Mouse (Mus musculus) CD4-positive, CD25-positive, alpha-beta regulatory T cell, adult 4 months (primary cell): ENCODE measurements around the gene Col24a1. TPM values are rescaled to one million over a fixed set of nuclear protein-coding genes. Genes with fewer than 3 reads are reported as not detected.
"Not testable (repeated sequence)": the region's sequence is repeated elsewhere in the genome, so short reads cannot be mapped to it uniquely, and the experiment has no call there.

ENCODE experiments used
- ATAC-seq: one replicate; pipeline ENCODE4 v1.8.0; 2017
- polyA plus RNA-seq, 2 experiments: library from polyadenylated mRNA; unstranded; fragments of 100-300 nt; shearing (Covaris generic); gene quantifications; one replicate each; pipeline ENCODE4 v1.2.1; 2017

The Col24a1 gene
- polyA plus RNA-seq, 2 experiments from 2014 or later = not detected

DNA sequence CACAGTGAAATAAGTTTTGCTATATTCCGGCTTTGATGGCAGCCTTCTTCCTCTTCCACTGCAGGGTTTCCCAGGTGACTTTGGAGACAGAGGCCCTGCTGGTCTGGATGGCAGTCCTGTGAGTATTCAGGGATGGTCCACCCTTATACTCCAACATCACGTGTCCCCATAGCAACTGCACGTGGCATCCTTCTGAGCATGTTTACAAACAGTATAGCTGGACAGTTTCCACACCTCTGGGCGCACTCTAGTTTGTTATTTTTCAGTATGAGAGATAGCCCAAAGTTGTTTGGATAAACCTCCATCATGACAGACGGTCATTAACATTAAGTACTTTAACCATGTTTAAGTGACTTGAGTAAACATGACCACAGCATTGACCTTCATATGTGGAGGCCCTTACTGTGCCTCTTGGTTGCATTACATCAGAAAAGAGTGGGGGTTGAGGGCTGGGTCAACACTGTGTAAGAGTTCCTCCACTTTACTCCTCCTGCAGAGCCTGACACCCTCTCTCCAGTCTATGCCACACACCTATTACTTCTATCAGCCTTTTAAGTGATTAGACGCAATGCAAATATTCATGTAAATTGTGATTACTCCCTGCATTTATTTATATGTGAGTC lies 64.7 kb downstream of the Col24a1 start:
- ATAC-seq = no peak

GRCm38 (mm10) chr3:145365227-145365626 lies 73.0 kb downstream of the Col24a1 start:
- no peak for ATAC-seq

DNA sequence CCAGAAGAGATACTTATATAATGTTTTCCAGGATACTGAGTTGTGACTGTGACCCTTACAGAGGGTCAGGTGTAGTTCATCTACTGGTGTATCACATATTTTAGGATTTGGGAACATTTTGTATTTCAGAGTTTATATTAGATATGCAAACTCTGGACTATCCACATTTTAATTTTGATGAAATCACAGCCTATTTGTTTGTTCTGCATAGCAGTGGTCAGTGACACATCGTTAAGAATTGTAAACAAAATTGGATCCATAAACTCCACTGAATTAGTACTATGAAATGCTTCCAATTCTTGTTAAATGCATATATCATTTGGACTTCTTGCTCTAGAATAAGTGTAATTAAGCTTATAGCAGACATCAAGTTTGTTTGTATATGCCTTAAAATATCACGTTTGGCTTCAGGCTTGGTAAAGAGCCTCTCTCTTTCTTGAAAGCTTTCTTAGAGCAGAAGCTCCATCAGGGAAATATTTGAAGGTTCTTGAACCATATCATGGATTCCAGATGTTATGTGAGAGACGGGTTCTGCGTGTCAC lies 75.0 kb downstream of the Col24a1 start:
- ATAC-seq = no peak

- ATAC-seq = no peak
Observed at GRCm38 (mm10) chr3:145376298-145376697, 84.0 kb downstream of the Col24a1 start.

DNA sequence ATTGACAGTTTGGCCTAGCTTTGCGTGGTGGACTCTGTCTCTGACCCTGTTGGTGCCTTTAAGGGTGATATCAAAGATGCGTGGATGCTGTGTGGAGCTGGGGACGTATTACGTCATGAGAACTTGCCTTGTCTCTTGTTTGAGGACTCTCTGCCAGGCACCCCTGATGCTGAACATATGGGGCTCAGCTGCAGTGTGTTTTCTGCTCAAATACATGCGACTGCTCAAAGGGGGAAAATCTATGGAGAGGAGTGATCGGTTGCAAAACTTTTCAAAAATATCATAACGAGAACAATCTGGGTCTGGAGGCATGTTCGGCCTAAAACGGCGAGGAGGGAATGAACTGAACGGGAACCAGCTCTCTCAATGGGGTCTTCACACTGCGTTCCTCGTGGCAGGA lies 90.8 kb downstream of the Col24a1 start:
- ATAC-seq = no peak

DNA sequence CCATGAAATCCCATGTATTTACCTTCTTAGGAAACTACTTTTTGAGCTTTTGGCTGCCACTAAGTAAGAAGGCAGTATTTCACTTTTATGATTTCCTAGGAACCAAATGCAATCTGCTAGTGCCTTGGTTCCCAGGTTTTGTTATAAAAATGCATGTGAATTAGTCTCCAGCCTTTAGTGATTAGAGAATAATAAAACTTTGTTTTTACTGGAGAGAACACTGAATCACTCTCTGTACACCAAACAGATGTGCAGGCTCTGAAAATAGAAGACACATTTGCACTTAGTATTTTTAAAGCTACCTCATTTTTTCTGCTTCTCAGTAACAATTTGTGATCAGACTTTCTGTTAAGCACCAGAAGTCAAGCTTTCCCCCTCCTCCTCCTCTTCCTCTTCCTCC lies 94.2 kb downstream of the Col24a1 start:
- ATAC-seq = no peak

GRCm38 (mm10) chr3:145390681-145391080 lies 98.4 kb downstream of the Col24a1 start:
- no peak for ATAC-seq

GRCm38 (mm10) chr3:145391986-145392659 lies 99.9 kb downstream of the Col24a1 start:
- ATAC-seq = peak; percentile 34

DNA sequence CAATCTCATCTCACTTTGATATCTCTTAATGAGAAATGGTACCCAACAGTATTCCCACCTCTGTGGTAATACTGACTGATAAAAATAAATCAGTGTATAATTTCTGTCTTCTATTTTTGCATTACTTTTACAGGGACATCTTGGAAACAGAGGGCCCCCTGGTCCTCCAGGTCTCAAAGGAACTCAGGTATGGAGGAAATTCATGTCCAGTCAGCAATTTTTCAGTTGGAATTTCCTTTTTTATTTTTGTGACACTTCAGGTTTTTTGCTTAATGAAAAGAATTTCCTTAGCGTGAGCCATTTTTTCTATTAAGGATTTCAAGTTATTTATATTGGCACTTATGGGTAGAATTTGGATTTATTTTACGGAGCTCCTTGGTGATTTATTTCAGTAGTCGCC lies 106.9 kb downstream of the Col24a1 start:
- ATAC-seq = no peak

- ATAC-seq = no peak
Observed at GRCm38 (mm10) chr3:145402257-145402656, 110.0 kb downstream of the Col24a1 start.

DNA sequence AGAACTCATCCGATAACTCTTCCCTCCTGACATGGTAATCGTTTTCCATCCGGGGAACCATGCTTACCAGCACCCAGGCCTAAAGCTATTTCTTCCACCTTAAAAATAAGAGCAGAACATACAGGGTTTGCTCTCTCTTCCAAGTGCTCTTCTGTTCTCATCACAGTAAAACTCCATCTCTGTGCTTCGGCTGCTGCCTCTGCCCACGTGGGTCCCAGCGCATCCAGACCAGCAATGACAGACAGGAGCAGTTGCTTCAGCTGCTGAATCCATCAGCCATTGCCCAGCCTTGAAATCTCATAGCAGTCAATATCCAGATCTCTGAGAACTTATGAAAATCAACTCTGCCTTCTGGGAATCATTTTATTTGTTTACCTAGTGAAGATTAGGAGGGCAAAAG lies 110.7 kb downstream of the Col24a1 start:
- no peak for ATAC-seq

GRCm38 (mm10) chr3:145408045-145408444 lies 115.8 kb downstream of the Col24a1 start:
- no peak for ATAC-seq

- ATAC-seq = no peak
Observed at GRCm38 (mm10) chr3:145412137-145412536, 119.9 kb downstream of the Col24a1 start.

- ATAC-seq = no peak
Observed at GRCm38 (mm10) chr3:145414362-145414761, 122.1 kb downstream of the Col24a1 start.

DNA sequence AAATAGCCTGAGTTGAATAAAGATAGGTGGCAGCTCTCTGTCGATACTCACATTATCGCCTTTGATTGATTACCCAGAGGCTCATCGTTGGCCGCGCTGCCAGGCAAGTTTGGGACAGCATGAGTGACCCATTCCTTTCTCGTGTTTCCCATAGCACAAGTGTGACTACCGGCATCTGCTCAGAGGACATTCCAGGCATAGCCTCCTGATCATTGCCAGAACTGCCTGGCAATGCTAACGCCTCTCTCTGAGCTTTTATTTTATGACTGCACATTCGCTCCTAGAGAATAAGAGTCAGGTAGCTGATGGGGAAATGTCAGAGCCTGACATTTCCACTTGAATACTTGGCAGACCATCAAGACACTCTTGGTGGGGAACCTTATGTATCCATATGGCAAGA lies 125.5 kb downstream of the Col24a1 start:
- no peak for ATAC-seq

DNA sequence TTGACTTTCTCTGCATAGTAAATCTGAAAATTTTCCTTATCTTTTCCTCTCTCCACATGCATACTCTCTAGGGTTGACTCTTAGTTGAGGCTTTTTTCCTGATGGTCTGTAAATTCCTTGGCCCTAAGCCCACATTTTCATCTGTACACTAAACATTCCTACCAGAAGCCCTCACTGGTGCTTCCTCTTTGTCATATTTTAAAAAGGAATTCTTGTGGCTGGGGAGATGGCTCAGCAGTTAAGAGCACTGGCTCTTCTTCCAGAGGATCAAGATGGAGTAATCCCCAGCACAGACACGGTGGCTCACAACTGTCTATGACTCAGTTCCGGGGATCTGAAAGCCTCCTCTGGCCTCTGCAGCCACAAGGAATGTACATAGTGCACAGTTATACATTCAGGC lies 128.1 kb downstream of the Col24a1 start:
- no peak for ATAC-seq

GRCm38 (mm10) chr3:145422044-145422443 lies 129.8 kb downstream of the Col24a1 start:
- ATAC-seq = no peak

- ATAC-seq = no peak
Observed at GRCm38 (mm10) chr3:145438352-145438751, 146.1 kb downstream of the Col24a1 start.

GRCm38 (mm10) chr3:145439086-145439485 lies 146.8 kb downstream of the Col24a1 start:
- no peak for ATAC-seq

DNA sequence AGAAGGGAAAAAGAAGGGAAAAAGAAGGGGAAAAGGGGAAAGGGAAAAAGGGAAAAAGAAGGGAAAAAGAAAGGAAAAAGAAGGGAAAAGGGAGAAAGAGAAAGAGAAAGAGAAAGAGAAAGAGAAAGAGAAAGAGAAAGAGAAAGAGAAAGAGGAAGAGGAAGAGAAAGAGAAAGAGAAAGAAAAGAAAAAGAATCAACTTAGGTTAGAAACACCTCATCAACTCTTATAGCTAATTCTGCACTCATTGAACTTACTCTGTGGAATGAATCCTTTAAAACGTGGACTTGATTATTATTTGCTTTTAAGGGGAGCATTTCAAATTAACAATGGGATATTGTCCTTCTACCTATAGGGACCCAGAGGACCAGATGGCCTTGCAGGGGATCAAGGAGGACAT lies 148.7 kb downstream of the Col24a1 start:
- ATAC-seq = no peak

GRCm38 (mm10) chr3:145442268-145442667 lies 150.0 kb downstream of the Col24a1 start:
- ATAC-seq = no peak

DNA sequence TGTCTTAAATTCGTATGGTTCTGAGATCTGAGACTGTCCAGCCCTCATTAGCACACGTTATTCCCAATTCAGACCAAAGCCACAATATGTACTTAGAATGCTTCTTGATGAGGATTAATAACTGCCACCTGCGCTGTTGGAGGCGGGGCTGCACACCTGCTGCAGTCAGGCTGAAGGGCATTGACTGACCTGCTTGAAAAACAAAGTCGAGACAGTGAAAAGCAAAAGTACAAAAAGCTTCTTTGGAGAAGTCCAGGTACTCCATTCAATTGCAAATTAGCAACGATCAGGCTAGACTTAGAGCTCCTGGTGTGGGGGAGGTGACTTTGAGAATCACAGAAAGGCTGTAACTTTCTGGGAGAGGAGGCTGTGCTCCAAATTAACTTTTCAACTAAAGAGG lies 150.9 kb downstream of the Col24a1 start:
- not testable (repeated sequence) for ATAC-seq

DNA sequence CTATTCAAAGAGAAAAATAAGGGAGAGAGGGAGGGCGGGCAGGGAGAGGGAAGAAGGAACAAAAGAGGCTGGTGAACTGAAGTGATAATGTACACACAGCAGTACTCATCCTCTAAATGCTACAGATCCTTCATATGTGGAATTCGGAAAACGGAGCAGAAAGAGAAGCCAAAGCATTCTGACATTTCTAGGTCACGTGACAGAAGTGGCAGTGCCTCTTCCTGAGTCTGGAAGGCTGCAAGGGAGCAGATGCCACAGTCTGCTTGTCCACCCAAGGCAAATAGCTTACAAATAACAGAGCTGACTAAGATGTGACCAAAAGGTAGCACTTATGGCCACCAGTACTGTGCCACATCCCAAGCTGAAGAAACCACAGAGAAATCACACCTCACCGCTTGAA lies 164.8 kb downstream of the Col24a1 start:
- ATAC-seq = no peak

DNA sequence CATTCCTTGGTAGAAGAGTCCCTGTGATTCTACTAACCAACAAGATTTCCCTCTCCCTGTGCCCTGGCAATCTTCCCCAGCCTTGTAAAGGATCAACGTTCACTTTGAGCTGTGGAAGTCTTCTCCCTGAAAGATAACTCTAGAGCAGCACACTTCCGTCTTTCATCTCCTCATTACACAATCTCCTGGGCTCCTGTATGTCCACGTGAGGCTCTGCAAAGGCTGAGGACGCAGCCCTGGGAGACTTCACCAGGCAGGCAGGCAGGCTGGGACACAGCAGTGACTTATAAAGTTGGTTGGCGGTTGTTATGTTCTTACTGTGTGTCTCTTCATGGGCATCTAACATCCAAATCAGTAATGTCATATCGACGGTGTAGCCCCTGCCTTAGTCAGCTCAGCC lies 170.1 kb downstream of the Col24a1 start:
- ATAC-seq = no peak
